Mouse (Mus musculus) hindbrain, postnatal 0 days (tissue): ENCODE results near the gene Dmwd. TPM values are rescaled to one million over a fixed set of nuclear protein-coding genes. Genes with fewer than 3 reads are reported as not detected.
A peak's percentile ranks its signal among the peaks of the same experiment; 100 is the strongest.

Experiments used
- ATAC-seq: fragments of 200-750 bp; cut with Nextera tagmentation; 2 replicates; pipeline ENCODE4 v1.8.0; 2017; ENCODE audit warnings: mild to moderate bottlenecking, moderate TSS enrichment, moderate library complexity
- DNase-seq: peaks from one replicate; pipeline ENCODE4 v3.0.0-alpha.2; 2015; ENCODE audit warnings: low spot score
- H3K27ac ChIP-seq: fragments of 300-500 bp; sonication (generic); 2 replicates; pipeline ENCODE4 v1.5.1; 2014; ENCODE audit warnings: mild to moderate bottlenecking
- H3K27me3 ChIP-seq: fragments of 300-500 bp; sonication (generic); 2 replicates; pipeline ENCODE4 v1.6.1; 2014; ENCODE audit warnings: low read length, mixed read lengths; ENCODE audit not compliant: insufficient read depth
- H3K36me3 ChIP-seq: fragments of 300-500 bp; sonication (generic); 2 replicates; pipeline ENCODE4 v1.6.1; 2014; ENCODE audit warnings: low read length, mixed read lengths; ENCODE audit not compliant: insufficient read depth
- H3K4me1 ChIP-seq: fragments of 300-500 bp; sonication (generic); 2 replicates; pipeline ENCODE4 v1.6.1; 2014; ENCODE audit warnings: antibody characterized with exemption, low read length, mixed read lengths; ENCODE audit not compliant: insufficient read depth
- H3K4me2 ChIP-seq: fragments of 300-500 bp; sonication (generic); 2 replicates; pipeline ENCODE4 v1.6.1; 2014; ENCODE audit warnings: low read depth, mild to moderate bottlenecking, low read length, moderate library complexity, mixed read lengths
- H3K4me3 ChIP-seq: fragments of 300-500 bp; sonication (generic); 2 replicates; pipeline ENCODE4 v1.5.1; 2014; ENCODE audit warnings: low read length
- H3K9ac ChIP-seq: fragments of 300-500 bp; sonication (generic); replicated peaks from 2 replicates; pipeline ENCODE4 v1.6.1; 2014; ENCODE audit warnings: mild to moderate bottlenecking, low read length, moderate library complexity, mixed read lengths
- H3K9me3 ChIP-seq: fragments of 300-500 bp; sonication (generic); 2 replicates; pipeline ENCODE4 v1.6.1; 2016; ENCODE audit warnings: low read length, mixed read lengths
- CTCF ChIP-seq: IDR thresholded peaks from 2 replicates; pipeline ENCODE4 v1.5.1; 2016; ENCODE audit warnings: antibody characterized with exemption, control low read depth, low read depth
- WGBS: fragments of 180-500 bp; shearing (Covaris S2); extraction: QIAGEN DNeasy Blood & Tissue Kit; methylation state at CpG from one replicate; pipeline ENCODE4 v1.1.7; 2014; 5-methylcytosine and 5-hydroxymethylcytosine counted together
- polyA plus RNA-seq: library from polyadenylated mRNA; unstranded; fragments of >200 nt; fragmentation: Nextera tagmentation; extraction: Ambion mirVana; gene quantifications from 2 replicates; pipeline ENCODE4 v1.2.1, GENCODE M21; 2015
- total RNA-seq: library from RNA; depleted of rRNA; stranded (reverse); fragments of >200 nt; gene quantifications from 2 replicates; pipeline ENCODE4 v1.2.3, GENCODE M21; 2014

The Dmwd gene
- total and polyA plus RNA-seq, 2 experiments from 2014 or later, result 30.9 to 151 TPM

- Histone ChIP-seq H3K4me1 (peaks cover 11% of the 10 kb centered on the region), H3K27me3 (no peaks in the 10 kb centered on the region), H3K4me2 (peak overlapping the region; percentile 86), H3K9ac (peak overlapping the region; percentile 99), H3K36me3 (peaks cover 44% of the 10 kb centered on the region), H3K27ac (no peak overlapping the region), H3K9me3 (no peaks in the 10 kb centered on the region), H3K4me3 (no peak overlapping the region; the same call in 1 of the 2 replicates)
- 69% methylated on average over 14 of the region's 14 CpGs for WGBS
- DNase-seq (no peak), ATAC-seq (no peak)
- TF ChIP-seq CTCF, result no peak
These were observed 1.7 kb downstream of the Dmwd start for GRCm38 (mm10) chr7:19077761-19078160.

GRCm38 (mm10) chr7:19078732-19079131 is 2.7 kb downstream of the Dmwd start:
- no peaks in the 10 kb centered on the region for H3K9me3 ChIP-seq
- H3K9ac ChIP-seq, result no peak overlapping the region
- ATAC-seq (no peak), DNase-seq (no peak)
- H3K4me3 ChIP-seq, result no peak overlapping the region
- TF ChIP-seq CTCF, result no peak
- no peaks in the 10 kb centered on the region for H3K27me3 ChIP-seq
- H3K36me3 ChIP-seq, result peaks cover 51% of the 10 kb centered on the region
- WGBS, result 80% methylated on average over 3 of the region's 3 CpGs
- H3K27ac ChIP-seq, result no peak overlapping the region
- peaks cover 11% of the 10 kb centered on the region for H3K4me1 ChIP-seq
- no peak overlapping the region for H3K4me2 ChIP-seq

GRCm38 (mm10) chr7:19080451-19080950 is 4.5 kb downstream of the Dmwd start:
- H3K4me2 ChIP-seq, result no peak overlapping the region
- no peak for TF ChIP-seq CTCF

GRCm38 (mm10) chr7:19082171-19082570 is 6.1 kb downstream of the Dmwd start:
- Histone ChIP-seq H3K4me2 (no peak overlapping the region), H3K27me3 (no peaks in the 10 kb centered on the region), H3K9me3 (no peaks in the 10 kb centered on the region), H3K27ac (no peak overlapping the region), H3K4me3 (no peak overlapping the region), H3K4me1 (peaks cover 5% of the 10 kb centered on the region), H3K36me3 (peaks cover 51% of the 10 kb centered on the region), H3K9ac (no peak overlapping the region)
- ATAC-seq, result no peak
- no peak for DNase-seq
- no peak for TF ChIP-seq CTCF
- 84% methylated on average over 4 of the region's 4 CpGs for WGBS

More at GRCm38 (mm10) chr7:19080451-19080950, 4.5 kb downstream of the Dmwd start:
- no peak for ATAC-seq
- no peaks in the 10 kb centered on the region for H3K9me3 ChIP-seq
- no peak overlapping the region for H3K27ac ChIP-seq
- no peak for DNase-seq
- H3K9ac ChIP-seq, result no peak overlapping the region
- peaks cover 7% of the 10 kb centered on the region for H3K4me1 ChIP-seq
- H3K36me3 ChIP-seq, result peaks cover 51% of the 10 kb centered on the region
- 91% methylated on average over 19 of the region's 19 CpGs for WGBS
- no peak overlapping the region for H3K4me3 ChIP-seq
- H3K27me3 ChIP-seq, result no peaks in the 10 kb centered on the region

GRCm38 (mm10) chr7:19083096-19083495 is 7.1 kb downstream of the Dmwd start:
- no peak overlapping the region for H3K9ac ChIP-seq
- no peaks in the 10 kb centered on the region for H3K4me1 ChIP-seq
- no peak overlapping the region for H3K4me2 ChIP-seq
- H3K27ac ChIP-seq, result no peak overlapping the region
- peaks cover 49% of the 10 kb centered on the region for H3K36me3 ChIP-seq
- no peak for ATAC-seq
- TF ChIP-seq CTCF, result no peak
- H3K4me3 ChIP-seq, result no peak overlapping the region
- no peak for DNase-seq
- H3K9me3 ChIP-seq, result no peaks in the 10 kb centered on the region
- H3K27me3 ChIP-seq, result no peaks in the 10 kb centered on the region
- 52% methylated on average over 6 of the region's 6 CpGs for WGBS

GRCm38 (mm10) chr7:19083701-19084100 is 7.7 kb downstream of the Dmwd start, which contains the start of gene Dmpk:
Gene Dmpk, plus strand, starts transcription at chr7:19083849.
- DNase-seq, result no peak
- Histone ChIP-seq H3K9me3 (no peaks in the 10 kb centered on the region), H3K9ac (no peak within 1 kb of the TSS), H3K4me3 (no peak within 1 kb of the TSS), H3K4me2 (peak within 1 kb of the TSS; percentile 24; the same call in 1 of the 2 replicates), H3K27me3 (no peaks in the 10 kb centered on the region), H3K4me1 (no peaks in the 10 kb centered on the region), H3K36me3 (peaks cover 42% of the 10 kb centered on the region), H3K27ac (no peak within 1 kb of the TSS)
- WGBS, result 48% methylated on average over 10 of the region's 10 CpGs
- 0 out of 2 replicates have a peak, but pooled peaks have one; percentile 21 for ATAC-seq
- no peak for TF ChIP-seq CTCF

- Histone ChIP-seq H3K27ac (no peak overlapping the region), H3K4me1 (no peaks in the 10 kb centered on the region), H3K36me3 (peaks cover 40% of the 10 kb centered on the region), H3K9me3 (no peaks in the 10 kb centered on the region), H3K9ac (no peak overlapping the region), H3K4me3 (no peak overlapping the region), H3K27me3 (no peaks in the 10 kb centered on the region), H3K4me2 (no peak overlapping the region; the same call in 1 of the 2 replicates)
- no peak for ATAC-seq
- TF ChIP-seq CTCF, result no peak
- WGBS, result 65% methylated on average over 6 of the region's 6 CpGs
- no peak for DNase-seq
These were observed 8.3 kb downstream of the Dmwd start for GRCm38 (mm10) chr7:19084277-19084771.
